Mouse (Mus musculus) forebrain, embryonic 14.5 days (tissue): ENCODE measurements at regions not wholly inside any gene's neighbourhood (a gene's known extent, or its start where the extent isn't known, plus 50 kb on each side); places are given as distances from the start of the nearest gene placed in this dataset.

Experiments used
- ATAC-seq: fragments of 200-750 bp; cut with Nextera tagmentation; 2 replicates; pipeline ENCODE4 v1.8.0; 2017; ENCODE audit warnings: mild to moderate bottlenecking, moderate library complexity
- DNase-seq: peaks from one replicate; pipeline ENCODE4 v3.0.0-alpha.2; 2015; ENCODE audit warnings: low spot score
- H3K27ac ChIP-seq: fragments of 300-500 bp; sonication (generic); 2 replicates; pipeline ENCODE4 v1.5.1; 2014; ENCODE audit warnings: low read depth, mild to moderate bottlenecking, control low read depth, low read length, moderate library complexity
- H3K27me3 ChIP-seq: fragments of 300-500 bp; sonication (generic); replicated peaks from 2 replicates; pipeline ENCODE4 v1.6.1; 2014; ENCODE audit warnings: low read length, control low read depth, mixed read lengths; ENCODE audit not compliant: control insufficient read depth, insufficient read depth
- H3K36me3 ChIP-seq: fragments of 300-500 bp; sonication (generic); 2 replicates; pipeline ENCODE4 v1.6.1; 2014; ENCODE audit warnings: low read length, control low read depth; ENCODE audit not compliant: control insufficient read depth, insufficient read depth
- H3K4me1 ChIP-seq: fragments of 300-500 bp; sonication (generic); 2 replicates; pipeline ENCODE4 v1.6.1; 2014; ENCODE audit warnings: antibody characterized with exemption, low read length, control low read depth; ENCODE audit not compliant: control insufficient read depth, insufficient read depth
- H3K4me2 ChIP-seq: fragments of 300-500 bp; sonication (generic); 2 replicates; pipeline ENCODE4 v1.6.1; 2014; ENCODE audit warnings: mild to moderate bottlenecking, control low read depth, low read length
- H3K4me3 ChIP-seq: fragments of 300-500 bp; sonication (generic); 2 replicates; pipeline ENCODE4 v1.5.1; 2014; ENCODE audit warnings: low read depth, low read length, control low read depth
- H3K9ac ChIP-seq: fragments of 300-500 bp; sonication (generic); 2 replicates; pipeline ENCODE4 v1.6.1; 2014; ENCODE audit warnings: mild to moderate bottlenecking, low read length, control low read depth, moderate library complexity
- H3K9me3 ChIP-seq: fragments of 300-500 bp; sonication (generic); replicated peaks from 2 replicates; pipeline ENCODE4 v1.6.1; 2016; ENCODE audit warnings: low read length, control low read depth, mixed read lengths; ENCODE audit not compliant: control insufficient read depth
- WGBS: fragments of 180-500 bp; shearing (Covaris S2); extraction: QIAGEN DNeasy Blood & Tissue Kit; methylation state at CpG from one replicate; pipeline ENCODE4 v1.1.7; 2014; 5-methylcytosine and 5-hydroxymethylcytosine counted together

DNA sequence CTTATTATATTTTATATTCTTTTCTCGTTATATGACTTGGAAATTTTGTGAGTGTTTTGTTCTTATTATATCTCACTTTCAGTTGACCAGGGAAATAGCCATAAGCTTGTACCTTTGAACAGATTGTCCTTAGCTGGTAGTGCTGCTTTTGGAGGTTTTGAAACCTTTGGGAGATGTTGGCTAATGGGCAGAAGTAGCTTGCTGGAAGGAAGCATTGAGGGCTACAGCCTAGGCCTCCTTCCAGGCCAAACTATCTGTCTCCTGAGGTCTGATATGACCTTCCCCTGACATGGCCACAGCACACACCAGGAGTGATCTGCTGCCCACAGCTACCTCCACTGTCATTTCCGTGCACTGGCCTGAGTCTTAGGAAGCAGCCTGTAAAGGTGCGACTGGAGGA, 56.8 kb downstream of the Cdkn2c start:
- Histone ChIP-seq H3K4me3 (no peak overlapping the region), H3K9me3 (no peaks in the 10 kb centered on the region), H3K36me3 (no peaks in the 10 kb centered on the region), H3K27me3 (no peaks in the 10 kb centered on the region), H3K4me1 (no peaks in the 10 kb centered on the region), H3K9ac (no peak overlapping the region), H3K27ac (no peak overlapping the region), H3K4me2 (no peak overlapping the region)
- WGBS = 88% methylated on average over 3 of the region's 3 CpGs
- ATAC-seq (no peak), DNase-seq (no peak)

DNA sequence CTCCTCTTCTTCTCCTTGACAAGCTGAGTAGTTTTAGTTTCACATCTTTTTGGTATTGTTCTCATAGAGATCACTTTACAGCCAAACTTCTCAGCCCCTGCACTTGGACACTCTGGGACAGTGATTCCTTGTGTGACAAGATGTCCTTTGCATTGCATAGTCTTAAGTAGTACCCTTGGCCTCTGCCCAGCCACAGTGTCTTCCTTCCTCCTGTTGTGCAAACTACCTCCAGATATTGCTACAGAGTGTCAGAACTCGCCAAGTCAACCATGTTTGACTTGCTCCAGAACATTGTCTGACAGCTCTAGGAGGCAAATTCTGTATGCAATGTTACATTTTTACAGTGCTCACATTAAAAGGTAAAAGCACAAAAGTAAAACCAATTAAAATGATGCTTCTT, 57.2 kb downstream of the Cdkn2c start:
- no peak for DNase-seq
- no peaks in the 10 kb centered on the region for H3K9me3 ChIP-seq
- no peak overlapping the region for H3K27ac ChIP-seq
- H3K9ac ChIP-seq = no peak overlapping the region
- WGBS = 82% methylated on average over 1 of the region's 1 CpGs
- no peak for ATAC-seq
- H3K4me1 ChIP-seq = no peaks in the 10 kb centered on the region
- H3K36me3 ChIP-seq = no peaks in the 10 kb centered on the region
- H3K4me3 ChIP-seq = no peak overlapping the region
- H3K4me2 ChIP-seq = no peak overlapping the region
- H3K27me3 ChIP-seq = no peaks in the 10 kb centered on the region

DNA sequence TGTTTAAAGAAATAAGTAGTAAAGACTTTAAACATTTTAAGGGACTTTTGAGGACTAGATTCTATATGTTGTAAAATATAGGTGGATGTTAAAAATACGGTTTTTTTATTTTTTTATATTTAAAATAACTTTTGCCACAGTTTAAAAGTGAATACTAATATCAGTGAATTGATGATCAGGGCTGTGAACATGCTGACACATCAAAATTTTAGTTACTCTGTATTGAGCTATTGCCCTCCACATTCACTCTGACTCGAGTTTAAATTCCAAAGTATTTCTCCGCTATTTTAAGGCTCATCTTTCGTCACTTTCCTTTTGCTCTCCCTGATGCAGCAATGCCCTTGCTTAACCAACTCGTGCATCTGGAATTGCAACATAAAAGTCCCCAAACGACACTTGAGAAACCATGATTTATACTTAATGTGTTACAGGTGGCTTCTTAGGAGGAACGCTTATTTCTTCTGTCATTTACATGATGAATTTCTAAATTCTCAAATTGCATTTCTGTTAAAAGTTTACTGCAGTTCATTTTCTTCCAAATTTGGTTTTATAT, 58.7 kb upstream of the 4930522H14Rik start:
- H3K4me2 ChIP-seq = no peak overlapping the region
- WGBS = 82% methylated on average over 7 of the region's 7 CpGs
- no peak overlapping the region for H3K9ac ChIP-seq
- DNase-seq (no peak), ATAC-seq (no peak)
- no peaks in the 10 kb centered on the region for H3K9me3 ChIP-seq
- no peaks in the 10 kb centered on the region for H3K27me3 ChIP-seq
- H3K27ac ChIP-seq = no peak overlapping the region
- no peaks in the 10 kb centered on the region for H3K4me1 ChIP-seq
- no peaks in the 10 kb centered on the region for H3K36me3 ChIP-seq
- H3K4me3 ChIP-seq = no peak overlapping the region

DNA sequence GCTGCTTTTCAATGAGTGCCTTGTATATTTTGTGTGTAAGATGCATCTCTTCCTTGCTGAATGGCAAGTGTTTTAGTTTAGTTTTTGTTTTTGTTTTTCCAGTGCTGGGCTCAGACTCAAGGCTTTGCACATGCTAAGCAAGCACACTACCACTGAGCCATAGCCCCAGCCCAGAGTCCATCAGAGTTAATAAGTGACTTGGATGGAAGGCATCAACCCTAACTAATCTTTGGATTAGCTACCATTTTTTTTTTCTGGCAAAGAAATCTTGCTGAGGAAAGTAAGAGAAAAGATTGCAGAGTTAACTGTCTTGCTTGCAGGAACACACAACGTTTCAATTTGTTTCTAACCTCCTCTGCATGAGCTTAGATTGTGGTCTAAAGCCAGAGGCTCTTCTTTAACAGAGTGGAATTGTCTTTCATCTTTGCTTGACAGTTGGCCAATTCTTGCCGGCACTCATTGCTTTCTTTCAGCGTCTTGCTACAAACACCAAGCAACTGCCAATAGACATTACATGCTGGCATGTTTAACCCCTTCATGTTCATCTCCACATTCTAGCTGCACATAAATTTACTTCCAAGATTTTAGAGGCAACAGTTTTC, 52.2 kb upstream of the 4930522H14Rik start:
- no peak overlapping the region for H3K4me2 ChIP-seq
- no peaks in the 10 kb centered on the region for H3K27me3 ChIP-seq
- no peaks in the 10 kb centered on the region for H3K36me3 ChIP-seq
- H3K27ac ChIP-seq = no peak overlapping the region
- H3K4me3 ChIP-seq = no peak overlapping the region
- no peak for ATAC-seq
- WGBS = 16% methylated on average over 3 of the region's 3 CpGs
- H3K9ac ChIP-seq = no peak overlapping the region
- peak; percentile 55 for DNase-seq
- no peaks in the 10 kb centered on the region for H3K9me3 ChIP-seq
- H3K4me1 ChIP-seq = no peaks in the 10 kb centered on the region

DNA sequence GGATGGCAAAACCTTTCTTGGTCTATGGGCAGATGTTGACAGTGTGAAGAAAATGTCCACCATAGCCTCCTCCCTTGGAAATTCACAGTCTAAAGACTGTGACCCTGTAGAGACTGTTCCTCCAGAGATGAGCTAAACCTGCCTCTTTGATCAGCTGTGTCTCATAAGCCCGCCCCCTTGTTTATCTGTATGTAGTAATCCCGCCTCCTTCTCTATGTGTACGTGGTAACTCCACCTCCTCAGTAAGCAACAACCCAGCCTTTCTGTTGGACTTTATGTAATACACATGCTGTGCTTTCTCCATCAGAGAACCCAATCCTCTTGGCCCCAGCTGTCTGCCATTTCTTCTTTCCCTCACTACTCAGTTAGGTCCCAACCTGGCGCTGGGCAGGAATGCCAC, 51.4 kb upstream of the 4930522H14Rik start:
- Histone ChIP-seq H3K4me3 (no peak overlapping the region), H3K4me2 (no peak overlapping the region), H3K4me1 (no peaks in the 10 kb centered on the region), H3K27me3 (no peaks in the 10 kb centered on the region), H3K9me3 (no peaks in the 10 kb centered on the region), H3K9ac (no peak overlapping the region), H3K36me3 (no peaks in the 10 kb centered on the region), H3K27ac (no peak overlapping the region)
- 83% methylated on average over 4 of the region's 4 CpGs for WGBS
- DNase-seq (no peak), ATAC-seq (no peak)
